Mouse (Mus musculus): ENCODE data around the gene Esrrg. TPM values are rescaled to one million over a fixed set of nuclear protein-coding genes. Genes with fewer than 3 reads are reported as not detected.

The Esrrg gene
- polyA plus RNA-seq (2015; fragmentation: Nextera tagmentation; extraction: Ambion mirVana): 21.2 and 23.6 TPM in 2 replicates

DNA sequence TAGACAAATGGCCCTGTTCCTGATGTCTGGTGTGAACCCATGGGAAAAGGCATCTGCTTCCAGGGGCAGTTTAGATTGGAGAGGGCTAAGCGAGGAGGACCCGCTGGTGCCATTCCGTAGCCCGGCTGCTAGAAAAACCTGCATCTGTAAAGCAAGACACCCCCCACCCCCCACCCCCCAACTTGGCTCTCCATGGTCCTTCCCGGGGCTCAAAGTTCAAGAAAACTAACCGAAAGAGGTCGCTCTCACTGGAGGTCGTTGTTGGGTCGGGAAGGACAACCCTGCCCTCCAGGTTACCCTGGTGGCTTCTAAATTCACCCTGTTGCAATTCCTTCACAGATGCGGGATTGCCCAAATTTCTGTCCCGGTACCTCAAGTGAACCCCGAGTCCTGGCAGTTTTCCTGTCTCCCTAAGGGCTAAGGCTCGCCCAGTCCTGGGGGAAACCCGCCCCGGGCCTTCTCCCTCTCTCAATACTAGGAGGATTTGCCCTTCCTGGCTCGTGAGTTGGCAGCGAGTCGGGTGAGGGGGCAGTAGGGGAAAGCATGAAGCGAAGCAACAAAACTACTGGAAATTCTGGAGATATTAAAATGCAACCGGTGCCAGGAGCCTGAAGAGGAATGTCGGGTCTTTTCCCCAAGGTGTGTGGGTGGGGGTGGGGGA lies at the start of gene Esrrg:
Gene Esrrg (plus strand): TSS at position 531 of the 661 bp plus-strand sequence.
- Histone ChIP-seq H3K27ac (replicated peaks) (peak within 1 kb of the TSS; percentile 71), H3K9me3 (no peaks in the 10 kb centered on the region), H3K4me1 (peaks cover 66% of the 10 kb centered on the region), H3K36me3 (no peaks in the 10 kb centered on the region), H3K27me3 (replicated peaks) (peaks cover 53% of the 10 kb centered on the region), H3K4me3 (peak within 1 kb of the TSS; percentile 62), H3K9ac (peak within 1 kb of the TSS; percentile 90), H3K4me2 (peak within 1 kb of the TSS; percentile 93)
- ATAC-seq (ENCODE audit: extremely low read depth, insufficient number of reproducible peaks, low FRiP score, low TSS enrichment): no peak
- WGBS: 4% methylated on average over 21 of the region's 21 CpGs

DNA sequence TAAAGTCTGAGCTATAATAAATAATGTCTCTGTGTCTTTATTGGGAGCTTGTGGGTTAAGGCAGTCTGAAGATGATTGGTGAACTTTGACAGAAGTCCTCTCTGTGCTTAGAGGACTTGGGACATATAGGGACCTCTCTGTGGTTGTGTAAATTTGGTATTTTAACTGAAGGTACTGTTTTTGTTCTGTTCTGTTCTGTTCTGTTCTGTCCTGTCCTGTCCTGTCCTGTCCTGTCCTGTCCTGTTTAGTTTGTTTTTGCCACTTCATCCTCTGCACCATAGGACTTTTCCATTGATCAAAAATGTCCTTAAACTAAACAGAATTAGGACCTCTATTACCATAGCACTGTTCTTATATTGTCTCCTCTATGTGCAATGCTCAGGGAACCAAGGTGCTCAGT lies 24.6 kb upstream of the Esrrg start:
- H3K9me3 ChIP-seq: no peaks in the 10 kb centered on the region
- no peaks in the 10 kb centered on the region for H3K36me3 ChIP-seq
- no peak overlapping the region for H3K27ac ChIP-seq (replicated peaks)
- H3K9ac ChIP-seq: no peak overlapping the region
- no peak overlapping the region for H3K4me2 ChIP-seq
- no peaks in the 10 kb centered on the region for H3K4me1 ChIP-seq
- H3K4me3 ChIP-seq: no peak overlapping the region
- no peaks in the 10 kb centered on the region for H3K27me3 ChIP-seq (replicated peaks)
- no peak for ATAC-seq (ENCODE audit: extremely low read depth, insufficient number of reproducible peaks, low FRiP score, low TSS enrichment)

DNA sequence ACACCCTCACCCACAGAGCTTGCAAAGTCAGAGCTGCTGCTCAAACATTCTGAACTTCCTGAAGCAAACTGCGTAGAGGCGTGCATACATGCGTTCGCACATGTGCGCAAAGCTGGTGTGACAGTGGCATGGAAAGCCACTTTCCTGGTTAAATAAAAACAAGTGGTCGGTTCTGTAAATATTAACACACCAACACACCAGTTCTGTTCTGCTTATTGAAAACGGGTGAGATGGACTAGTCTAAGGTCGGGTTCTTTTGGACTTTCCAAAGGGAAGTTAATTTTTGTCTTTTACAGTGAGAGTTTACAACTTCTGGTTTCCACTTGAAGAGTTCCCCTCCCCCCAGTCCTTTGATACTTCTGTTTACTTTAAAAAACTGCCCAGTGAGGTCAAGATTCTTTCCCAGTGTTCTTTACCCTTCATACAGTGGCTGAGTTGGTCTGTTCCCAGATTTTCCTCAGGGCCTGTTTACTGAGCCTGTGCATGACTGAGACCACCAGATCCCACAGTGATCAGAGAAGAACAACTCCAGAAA lies 22.0 kb upstream of the Esrrg start:
- H3K4me3 ChIP-seq: no peak overlapping the region
- no peaks in the 10 kb centered on the region for H3K27me3 ChIP-seq (replicated peaks)
- H3K4me2 ChIP-seq: no peak overlapping the region
- H3K4me1 ChIP-seq: no peaks in the 10 kb centered on the region
- 82% methylated on average over 8 of the region's 8 CpGs for WGBS
- no peak overlapping the region for H3K27ac ChIP-seq (replicated peaks)
- no peaks in the 10 kb centered on the region for H3K36me3 ChIP-seq
- no peaks in the 10 kb centered on the region for H3K9me3 ChIP-seq
- no peak overlapping the region for H3K9ac ChIP-seq
- ATAC-seq (ENCODE audit: extremely low read depth, insufficient number of reproducible peaks, low FRiP score, low TSS enrichment): no peak

- no peaks in the 10 kb centered on the region for H3K36me3 ChIP-seq
- no peak overlapping the region for H3K9ac ChIP-seq
- no peak overlapping the region for H3K27ac ChIP-seq (replicated peaks)
- H3K27me3 ChIP-seq (replicated peaks): peaks cover 49% of the 10 kb centered on the region
- ATAC-seq (ENCODE audit: extremely low read depth, insufficient number of reproducible peaks, low FRiP score, low TSS enrichment): no peak
- peaks cover 40% of the 10 kb centered on the region for H3K4me1 ChIP-seq
- H3K9me3 ChIP-seq: peaks cover 6% of the 10 kb centered on the region
- no peak overlapping the region for H3K4me3 ChIP-seq
- 47% methylated on average over 2 of the region's 2 CpGs for WGBS
- no peak overlapping the region for H3K4me2 ChIP-seq
Measured at GRCm38 (mm10) chr1:187602942-187603341, 5.6 kb upstream of the Esrrg start.

GRCm38 (mm10) chr1:187604063-187604484 lies 4.5 kb upstream of the Esrrg start:
- Histone ChIP-seq H3K4me1 (peaks cover 40% of the 10 kb centered on the region), H3K9me3 (peaks cover 6% of the 10 kb centered on the region), H3K27ac (replicated peaks) (no peak overlapping the region), H3K9ac (peak overlapping the region; percentile 40; the same call in 1 of the 2 replicates), H3K36me3 (no peaks in the 10 kb centered on the region), H3K4me3 (peak overlapping the region; percentile 16; the same call in 1 of the 2 replicates), H3K27me3 (replicated peaks) (peaks cover 53% of the 10 kb centered on the region), H3K4me2 (peak overlapping the region; percentile 64)
- ATAC-seq (ENCODE audit: extremely low read depth, insufficient number of reproducible peaks, low FRiP score, low TSS enrichment): no peak
- 23% methylated on average over 11 of the region's 11 CpGs for WGBS

DNA sequence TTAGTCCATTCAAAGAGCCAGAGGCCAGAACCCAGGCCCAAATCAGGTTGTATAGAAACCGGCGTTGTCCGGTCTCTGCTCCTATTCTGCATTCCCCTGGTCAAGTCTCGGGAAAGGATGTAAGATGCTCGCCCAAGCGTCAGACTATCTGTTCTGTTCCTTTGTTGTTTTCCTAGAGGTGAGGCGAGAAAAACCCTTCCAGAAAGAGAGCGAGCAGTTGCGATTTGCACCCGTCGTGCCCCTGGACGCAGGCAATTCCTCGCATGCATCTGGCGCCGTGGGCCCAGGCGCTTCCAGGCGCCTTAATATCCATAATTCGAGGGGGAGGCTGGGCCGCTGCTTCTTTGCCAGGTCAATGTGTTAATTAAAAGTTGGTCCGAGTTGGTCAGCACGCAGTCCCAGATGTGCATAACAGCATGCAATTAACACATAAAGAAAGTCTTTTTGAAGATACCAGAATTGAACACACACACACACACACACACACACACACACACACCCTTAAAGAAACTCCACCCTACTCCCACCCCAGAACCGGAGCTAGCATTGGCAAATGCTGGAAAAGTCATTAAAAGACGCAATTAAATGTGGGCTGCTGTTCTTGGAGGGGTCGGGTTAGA lies 3.8 kb upstream of the Esrrg start:
- peak overlapping the region; percentile 41 for H3K4me3 ChIP-seq
- no peaks in the 10 kb centered on the region for H3K36me3 ChIP-seq
- 31% methylated on average over 24 of the region's 24 CpGs for WGBS
- H3K4me1 ChIP-seq: peaks cover 42% of the 10 kb centered on the region
- H3K27me3 ChIP-seq (replicated peaks): peaks cover 53% of the 10 kb centered on the region
- H3K9me3 ChIP-seq: peaks cover 6% of the 10 kb centered on the region
- no peak overlapping the region for H3K27ac ChIP-seq (replicated peaks)
- peak overlapping the region; percentile 64 for H3K4me2 ChIP-seq
- H3K9ac ChIP-seq: peak overlapping the region; percentile 64; the same call in 1 of the 2 replicates
- no peak for ATAC-seq (ENCODE audit: extremely low read depth, insufficient number of reproducible peaks, low FRiP score, low TSS enrichment)

DNA sequence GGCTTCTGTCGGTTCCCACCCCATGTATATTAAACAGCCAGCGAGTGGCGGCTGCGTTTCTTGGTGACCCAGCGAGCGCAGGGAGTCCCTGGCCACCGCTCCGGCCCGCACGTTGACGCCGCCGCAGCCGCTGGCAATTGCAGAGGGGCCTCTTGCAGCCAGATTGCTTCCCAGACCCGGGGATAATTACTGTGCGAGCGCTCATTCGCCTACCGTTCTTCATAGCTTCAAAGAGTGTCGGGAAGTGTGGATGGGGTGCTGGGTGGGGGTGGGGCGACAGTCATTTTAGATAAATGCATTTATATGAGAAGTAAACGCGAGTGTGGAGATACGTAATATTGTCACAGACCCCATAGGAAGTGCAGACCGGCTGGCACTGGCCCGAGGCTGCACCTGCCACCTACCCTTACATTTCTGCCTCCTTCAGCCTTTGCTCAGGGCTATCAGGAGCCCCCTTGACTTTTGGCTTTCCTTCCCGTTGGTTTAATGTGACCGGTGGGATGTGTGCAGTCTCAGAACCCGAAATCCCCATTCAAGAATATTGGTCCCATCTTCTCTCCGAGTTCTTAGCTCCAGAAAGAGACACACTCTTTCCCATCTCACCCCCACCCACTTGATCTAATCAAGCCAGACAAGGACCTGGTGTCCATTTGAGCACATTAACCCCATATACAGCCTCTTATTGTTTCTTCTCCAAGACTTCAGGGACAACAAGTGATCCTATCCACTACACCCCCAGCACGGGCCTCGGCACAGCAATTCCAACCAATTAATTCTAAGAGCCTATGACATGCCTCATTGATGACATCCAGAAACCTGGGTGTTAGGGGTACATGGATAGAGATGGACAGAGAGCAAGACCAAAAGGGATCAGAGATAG lies 3.0 kb upstream of the Esrrg start:
- H3K4me2 ChIP-seq: peak overlapping the region; percentile 64
- H3K4me3 ChIP-seq: peak overlapping the region; percentile 41
- peaks cover 5% of the 10 kb centered on the region for H3K9me3 ChIP-seq
- 6% methylated on average over 32 of the region's 32 CpGs for WGBS
- no peak overlapping the region for H3K27ac ChIP-seq (replicated peaks)
- no peak for ATAC-seq (ENCODE audit: extremely low read depth, insufficient number of reproducible peaks, low FRiP score, low TSS enrichment)
- peak overlapping the region; percentile 64 for H3K9ac ChIP-seq
- peaks cover 56% of the 10 kb centered on the region for H3K27me3 ChIP-seq (replicated peaks)
- peaks cover 50% of the 10 kb centered on the region for H3K4me1 ChIP-seq
- no peaks in the 10 kb centered on the region for H3K36me3 ChIP-seq

DNA sequence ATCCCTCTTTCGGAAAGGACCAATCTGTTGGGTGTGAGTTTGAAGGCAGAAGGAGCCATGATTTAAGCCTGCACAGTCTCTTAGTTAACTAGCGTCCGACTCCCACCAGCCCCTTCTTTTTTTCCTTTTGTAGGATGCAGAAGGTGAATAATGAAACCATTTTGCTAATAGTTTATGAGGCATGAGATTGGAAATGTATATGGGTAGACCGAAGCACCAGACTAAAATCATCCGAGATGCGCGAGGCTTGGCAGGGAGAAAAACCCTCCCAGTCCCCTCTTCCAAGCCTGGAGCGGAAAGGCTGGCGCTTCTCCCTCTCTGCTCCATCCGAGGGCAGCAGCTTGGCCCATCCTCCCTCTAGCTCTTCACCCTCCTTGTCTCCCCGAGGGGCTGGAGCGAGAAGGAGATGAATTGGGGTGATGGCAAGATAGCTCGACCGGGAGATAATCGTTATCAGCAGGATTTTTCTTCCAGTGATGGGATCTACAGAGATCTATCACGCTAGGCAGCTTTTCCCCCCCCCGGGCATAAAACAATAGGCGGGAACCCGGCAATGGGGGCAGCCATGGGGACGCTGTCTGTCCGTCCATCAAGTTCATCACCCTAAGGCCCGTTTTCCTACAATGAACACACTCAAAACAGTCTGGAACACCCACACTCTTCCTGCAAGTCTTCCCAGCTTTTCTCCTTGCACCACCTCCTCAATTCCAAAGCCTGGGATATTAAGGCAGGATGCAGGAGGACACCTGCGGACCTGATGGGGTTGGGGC lies 2.1 kb upstream of the Esrrg start:
- no peaks in the 10 kb centered on the region for H3K9me3 ChIP-seq
- ATAC-seq (ENCODE audit: extremely low read depth, insufficient number of reproducible peaks, low FRiP score, low TSS enrichment): no peak
- H3K4me2 ChIP-seq: peak overlapping the region; percentile 93
- peaks cover 58% of the 10 kb centered on the region for H3K4me1 ChIP-seq
- no peak overlapping the region for H3K27ac ChIP-seq (replicated peaks)
- H3K4me3 ChIP-seq: peak overlapping the region; percentile 62
- no peaks in the 10 kb centered on the region for H3K36me3 ChIP-seq
- WGBS: 15% methylated on average over 23 of the region's 23 CpGs
- H3K9ac ChIP-seq: no peak overlapping the region
- H3K27me3 ChIP-seq (replicated peaks): peaks cover 57% of the 10 kb centered on the region

DNA sequence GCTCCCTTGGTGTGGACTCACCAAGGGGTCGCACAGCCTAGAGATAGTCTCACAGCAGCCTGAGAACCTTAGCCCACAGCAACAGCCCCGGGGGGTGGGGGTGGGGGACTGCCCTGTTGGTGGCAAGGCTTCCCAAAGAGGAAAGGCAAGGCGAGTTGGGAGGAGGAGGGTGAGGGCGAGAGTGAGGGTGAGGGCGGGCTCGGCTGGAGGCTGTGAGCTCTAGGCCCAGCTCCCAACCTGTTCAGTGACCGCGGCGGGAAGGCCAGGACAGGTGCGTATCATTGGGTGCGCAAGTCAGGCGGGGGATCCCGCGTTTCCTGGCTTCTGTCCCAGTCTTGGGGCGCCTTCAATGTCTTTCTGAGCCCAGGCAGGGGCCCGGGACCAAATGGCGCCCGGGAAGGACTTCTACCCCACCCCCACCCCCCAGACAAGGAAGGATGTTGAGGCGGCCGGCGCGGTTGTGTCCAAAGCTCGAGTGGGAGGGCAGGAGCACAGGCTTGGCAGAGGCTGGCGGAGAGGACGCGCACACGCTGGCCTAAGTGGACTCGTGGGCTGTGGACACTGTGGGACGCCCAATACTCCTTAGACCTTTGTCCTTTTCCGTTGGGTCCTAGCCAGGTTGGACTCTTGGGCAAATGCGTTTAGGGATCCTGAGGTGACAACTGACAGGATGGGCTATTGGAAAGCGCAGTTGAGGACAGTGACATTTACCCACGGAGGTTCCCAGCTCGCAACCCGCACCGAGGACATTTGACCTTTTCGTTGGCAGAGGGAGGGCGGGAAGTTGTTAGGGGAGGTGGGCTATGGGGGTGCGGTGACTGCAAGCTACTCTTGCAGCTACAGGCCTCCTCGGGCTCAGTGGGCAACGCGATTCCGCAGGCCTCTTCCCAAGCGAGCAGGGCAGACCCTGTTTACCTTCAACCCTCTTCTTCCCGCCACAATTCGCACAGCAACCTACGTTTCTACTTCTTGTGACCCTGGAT lies 1.2 kb upstream of the Esrrg start:
- WGBS: 4% methylated on average over 47 of the region's 47 CpGs
- no peaks in the 10 kb centered on the region for H3K36me3 ChIP-seq
- peaks cover 66% of the 10 kb centered on the region for H3K4me1 ChIP-seq
- peak overlapping the region; percentile 93 for H3K4me2 ChIP-seq
- H3K4me3 ChIP-seq: peak overlapping the region; percentile 62
- ATAC-seq (ENCODE audit: extremely low read depth, insufficient number of reproducible peaks, low FRiP score, low TSS enrichment): no peak; the same call in 1 of the 2 replicates
- peak overlapping the region; percentile 90 for H3K9ac ChIP-seq
- H3K27ac ChIP-seq (replicated peaks): no peak overlapping the region
- H3K9me3 ChIP-seq: no peaks in the 10 kb centered on the region
- H3K27me3 ChIP-seq (replicated peaks): peaks cover 57% of the 10 kb centered on the region
